Mouse (Mus musculus) embryonic facial prominence, embryonic 10.5 days (tissue): Measurements from ENCODE around the gene Gm21977. TPM values are rescaled to one million over a fixed set of nuclear protein-coding genes. Genes with fewer than 3 reads are reported as not detected.
"Not testable (repeated sequence)": the region's sequence is repeated elsewhere in the genome, so short reads cannot be mapped to it uniquely, and the experiment has no call there.

Experiments
- DNase-seq: peaks from one replicate; pipeline ENCODE4 v3.0.0-alpha.2; 2017; ENCODE audit warnings: low spot score
- H3K27ac ChIP-seq: fragments of 300-500 bp; sonication (generic); replicated peaks from 2 replicates; pipeline ENCODE4 v1.5.1; 2016; ENCODE audit warnings: mild to moderate bottlenecking
- H3K27me3 ChIP-seq: fragments of 300-500 bp; sonication (generic); replicated peaks from 2 replicates; pipeline ENCODE4 v1.6.1; 2016; ENCODE audit warnings: low read depth, mild to moderate bottlenecking; ENCODE audit not compliant: poor library complexity, severe bottlenecking
- H3K36me3 ChIP-seq: fragments of 300-500 bp; sonication (generic); replicated peaks from 2 replicates; pipeline ENCODE4 v1.6.1; 2016; ENCODE audit warnings: mild to moderate bottlenecking, moderate library complexity
- H3K4me1 ChIP-seq: fragments of 300-500 bp; sonication (generic); 2 replicates; pipeline ENCODE4 v1.6.1; 2016
- H3K4me3 ChIP-seq: fragments of 300-500 bp; sonication (generic); 2 replicates; pipeline ENCODE4 v1.5.1; 2016; ENCODE audit warnings: mild to moderate bottlenecking, moderate library complexity
- H3K9me3 ChIP-seq: fragments of 300-500 bp; sonication (generic); 2 replicates; pipeline ENCODE4 v1.6.1; 2016; ENCODE audit warnings: mild to moderate bottlenecking
- WGBS: fragments of 180-500 bp; shearing (Covaris S2); methylation state at CpG from one replicate; pipeline ENCODE4 v1.1.7; 2016; 5-methylcytosine and 5-hydroxymethylcytosine counted together
- polyA plus RNA-seq: library from polyadenylated mRNA; unstranded; fragments of >200 nt; fragmentation: Nextera tagmentation; extraction: Ambion mirVana; gene quantifications from 2 replicates; pipeline ENCODE4 v1.2.1, GENCODE M21; 2016

The Gm21977 gene
- polyA plus RNA-seq, result not detected in 2 replicates

DNA sequence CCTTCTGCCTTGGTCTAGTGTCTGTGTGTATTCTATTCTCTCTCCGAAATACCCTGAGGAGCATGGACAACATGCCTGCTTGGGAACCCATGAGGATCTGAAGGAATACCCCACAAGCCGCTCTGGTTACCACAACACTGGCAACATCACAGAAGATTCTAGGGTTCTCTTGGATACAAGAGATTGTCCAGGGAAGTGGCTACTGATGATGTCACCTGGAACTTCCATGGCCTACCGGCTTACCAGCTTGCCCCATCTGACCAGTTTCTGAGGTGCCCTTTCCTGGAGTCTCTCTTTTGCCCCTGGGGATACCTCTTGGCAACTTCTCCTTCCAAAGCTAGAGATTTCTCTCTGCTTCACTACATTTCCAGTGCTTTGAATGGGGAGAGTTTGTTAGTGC, at the start of gene Gm21977:
Gene Gm21977 (minus strand): TSS at position 101 of the 400 bp plus-strand sequence.
- DNase-seq, H3K36me3 ChIP-seq, H3K9me3 ChIP-seq, H3K4me1 ChIP-seq, H3K27me3 ChIP-seq, H3K27ac ChIP-seq, H3K4me3 ChIP-seq: not testable (repeated sequence)
- WGBS, result no CpG with 5 or more reads among the region's 3 CpGs

Other genes starting within 250 kb of the Gm21977 start
- gene Gm3633, start 211.6 kb downstream of the Gm21977 start, polyA plus RNA-seq, result not detected in 2 replicates
- not detected in 2 replicates for gene Gm10378, start 197.5 kb downstream of the Gm21977 start, polyA plus RNA-seq
- not detected in 2 replicates for gene Gm3015, start 84.7 kb downstream of the Gm21977 start, polyA plus RNA-seq
- gene Gm10377, start 55.5 kb downstream of the Gm21977 start, polyA plus RNA-seq, result not detected in 2 replicates
- gene Gm8082, start 140.1 kb upstream of the Gm21977 start, polyA plus RNA-seq, result not detected in 2 replicates
- not detected in 2 replicates for gene Gm10376, start 162.2 kb upstream of the Gm21977 start, polyA plus RNA-seq
- gene Gm8094, start 223.2 kb upstream of the Gm21977 start, polyA plus RNA-seq, result not detected in 2 replicates
- gene Gm8104, start 247.1 kb upstream of the Gm21977 start, polyA plus RNA-seq, result not detected in 2 replicates